Mouse (Mus musculus) heart, postnatal 10 days (tissue): ENCODE measurements at regions not wholly inside any gene's neighbourhood (a gene's known extent, or its start where the extent isn't known, plus 50 kb on each side); places are given as distances from the start of the nearest gene placed in this dataset.
A peak's percentile ranks its signal among the peaks of the same experiment; 100 is the strongest.

Experiments used
- DNase-seq, 2 experiments: peaks; one replicate each; pipeline ENCODE4 v3.0.0; 2021
- intact Hi-C: fragments of 180-260 bp; cut with DNase I; formaldehyde crosslinking; loops from one replicate; pipeline ENCODE4 v1.15.1; 2025

DNA sequence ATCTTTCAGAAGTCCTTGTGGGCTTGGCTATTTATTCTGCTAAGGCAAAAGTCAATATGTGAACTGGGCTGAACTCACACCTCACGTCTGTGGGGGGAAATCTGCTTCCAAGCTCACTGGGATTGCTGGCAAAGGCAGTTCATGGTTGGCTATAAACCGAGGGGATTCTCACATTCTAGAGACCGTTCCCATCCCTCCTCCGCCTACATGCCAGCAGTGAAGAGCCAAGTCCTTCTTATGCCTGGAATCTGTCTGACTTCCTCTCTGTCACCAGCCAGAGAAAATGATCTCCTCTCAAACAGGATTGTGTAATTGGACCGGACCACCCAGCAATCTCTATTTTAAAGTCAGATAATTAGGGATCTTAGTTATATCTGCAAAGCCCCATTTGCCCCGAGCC lies 212.4 kb upstream of the Daam1 start:
- intact Hi-C loops: no loop called here
- peak; percentile 53 to 54 for DNase-seq

DNA sequence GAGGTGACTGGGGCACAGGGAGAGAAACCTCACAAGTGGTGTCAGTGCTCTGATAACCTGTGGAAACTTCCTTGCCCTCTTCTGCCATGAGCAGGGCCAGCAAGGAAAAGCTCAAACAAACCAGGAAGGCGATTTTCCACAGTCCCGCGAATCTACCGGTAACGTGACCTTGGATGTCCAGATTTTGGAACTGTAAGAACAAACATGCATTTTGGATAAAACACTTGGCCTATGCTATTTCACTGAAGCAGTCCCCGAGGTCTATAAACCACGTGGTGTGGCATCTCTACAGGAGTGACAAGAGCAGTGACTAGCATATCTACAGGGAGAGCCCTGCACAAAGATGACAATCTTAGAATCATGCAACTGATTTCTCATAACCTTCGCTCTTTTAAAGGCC lies 211.9 kb upstream of the Daam1 start:
- intact Hi-C loops: no loop called here
- no peak for DNase-seq

DNA sequence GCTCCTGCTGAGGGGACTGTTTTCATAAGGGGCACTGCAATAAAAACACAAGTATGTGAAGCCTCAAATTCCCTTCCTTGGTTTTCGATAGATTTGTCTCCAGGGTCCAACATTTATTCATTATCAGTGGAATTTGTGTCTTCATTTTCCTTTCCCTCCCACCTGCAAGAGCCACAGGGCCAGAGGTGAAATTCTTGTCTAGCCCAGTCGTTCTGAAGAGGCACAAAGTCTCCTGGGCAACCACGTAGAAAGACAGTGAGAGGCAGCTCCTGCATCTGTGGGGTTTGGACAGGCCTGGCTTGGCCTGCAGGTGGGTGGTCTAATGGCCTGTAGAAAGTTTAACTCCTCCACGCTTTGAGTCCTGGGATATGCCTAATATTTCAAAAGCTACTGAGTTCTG lies 211.3 kb upstream of the Daam1 start:
- intact Hi-C loops: no loop called here
- DNase-seq: no peak

DNA sequence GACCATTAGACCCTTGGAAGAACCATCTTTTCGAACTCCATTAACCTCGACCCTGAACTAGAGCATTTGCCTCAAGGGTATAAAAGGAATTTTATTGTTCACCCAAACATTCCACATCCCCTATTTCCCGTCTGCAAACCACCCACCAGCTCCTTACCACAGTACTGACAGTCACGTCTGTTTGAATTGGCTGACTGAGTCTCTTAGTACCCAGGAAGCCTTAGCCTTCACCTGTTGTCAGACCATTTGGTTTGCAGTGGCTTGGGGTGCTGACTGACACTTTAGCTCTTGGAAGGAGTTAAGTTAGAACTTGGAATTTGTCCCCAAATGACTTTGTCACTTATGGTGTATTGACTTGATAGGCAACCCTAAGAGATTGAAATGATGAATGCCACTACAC lies 209.3 kb upstream of the Daam1 start:
- no peak for DNase-seq
- intact Hi-C loops: no loop called here

DNA sequence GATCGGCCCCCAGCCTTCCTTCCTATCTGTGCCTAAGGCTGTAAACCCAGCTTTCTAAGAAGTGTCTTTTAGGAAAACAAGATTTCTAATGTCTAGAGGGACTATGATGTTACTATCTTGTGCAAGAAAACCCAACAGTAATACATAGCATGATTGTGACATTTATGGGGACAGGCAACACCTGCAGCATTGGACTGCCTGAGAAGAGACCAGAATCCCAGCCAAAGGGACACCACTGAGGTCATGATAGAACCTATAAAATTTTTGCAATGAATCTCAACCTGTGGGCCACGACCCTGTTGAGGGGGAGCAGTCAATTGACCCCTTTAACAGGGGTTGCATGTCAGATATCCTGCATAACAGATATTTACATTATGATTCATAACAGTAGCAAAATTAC lies 208.1 kb upstream of the Daam1 start:
- intact Hi-C loops: no loop called here

DNA sequence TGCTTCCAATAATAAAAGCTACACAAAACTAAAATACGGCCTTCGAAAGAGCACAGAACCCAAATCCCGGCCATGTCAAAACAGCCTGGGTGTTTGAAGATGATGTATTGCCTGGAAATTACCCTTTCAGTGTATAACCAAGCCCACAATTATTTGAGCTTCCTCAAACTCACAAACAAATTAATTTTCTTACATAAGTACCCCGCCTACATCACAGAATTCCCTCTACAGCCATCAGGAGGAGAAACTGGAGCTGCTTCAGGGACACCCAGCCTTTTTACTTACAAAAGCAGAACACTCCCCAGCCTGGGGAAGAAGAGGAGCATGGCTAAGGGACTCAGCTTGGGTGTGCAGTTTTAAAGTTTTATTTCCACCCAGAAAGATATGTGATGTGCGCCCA lies 207.6 kb upstream of the Daam1 start:
- DNase-seq: no peak

More for the DNA sequence above, 208.1 kb upstream of the Daam1 start:
- no peak for DNase-seq

DNA sequence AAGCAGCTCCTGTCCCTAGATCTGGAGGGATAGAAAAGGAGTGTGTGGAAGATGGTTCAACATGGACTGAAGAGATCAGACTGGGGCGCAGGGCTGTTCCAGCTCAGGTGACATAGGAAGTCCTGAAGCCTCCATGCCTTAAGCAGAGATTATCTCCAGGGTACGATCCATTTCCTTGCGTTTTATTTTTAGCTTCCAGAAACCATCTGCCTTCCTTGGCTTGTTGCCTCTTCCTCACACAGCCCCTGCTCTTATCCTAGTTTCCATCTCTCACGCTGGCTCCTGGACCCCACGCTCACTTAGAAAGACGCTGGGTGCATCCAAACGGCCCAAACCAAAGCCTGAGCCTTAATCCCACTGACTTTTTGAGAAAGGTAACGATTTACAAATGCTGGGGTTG lies 206.8 kb upstream of the Daam1 start:
- no peak for DNase-seq
- intact Hi-C loops: no loop called here

More for the DNA sequence above, 207.6 kb upstream of the Daam1 start:
- intact Hi-C loops: no loop called here

- intact Hi-C loops: no loop called here
- no peak for DNase-seq
Measured at GRCm38 (mm10) chr12:71624676-71625075, 206.2 kb upstream of the Daam1 start.

- DNase-seq: no peak
- intact Hi-C loops: no loop called here
Measured at GRCm38 (mm10) chr12:71625115-71625514, 205.8 kb upstream of the Daam1 start.

DNA sequence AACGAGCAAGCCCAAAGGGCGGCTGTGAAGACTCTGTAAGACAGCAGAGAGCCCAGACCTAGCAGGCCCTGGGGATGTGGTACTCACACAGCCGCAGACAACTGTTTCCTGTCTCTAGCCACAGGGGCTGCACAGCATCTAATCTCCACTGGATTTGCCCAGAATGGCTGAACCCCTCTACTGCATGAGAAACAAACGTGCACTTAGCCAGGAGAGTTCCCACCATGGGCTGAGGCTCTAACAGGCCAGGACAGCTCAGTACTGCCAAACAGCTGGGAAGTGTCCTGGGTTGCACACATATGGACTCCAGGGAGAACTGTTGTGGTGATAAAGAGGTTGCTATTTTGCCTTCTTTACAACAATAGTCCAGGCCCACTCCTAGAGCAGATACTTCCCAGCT lies 204.1 kb upstream of the Daam1 start:
- intact Hi-C loops: no loop called here

DNA sequence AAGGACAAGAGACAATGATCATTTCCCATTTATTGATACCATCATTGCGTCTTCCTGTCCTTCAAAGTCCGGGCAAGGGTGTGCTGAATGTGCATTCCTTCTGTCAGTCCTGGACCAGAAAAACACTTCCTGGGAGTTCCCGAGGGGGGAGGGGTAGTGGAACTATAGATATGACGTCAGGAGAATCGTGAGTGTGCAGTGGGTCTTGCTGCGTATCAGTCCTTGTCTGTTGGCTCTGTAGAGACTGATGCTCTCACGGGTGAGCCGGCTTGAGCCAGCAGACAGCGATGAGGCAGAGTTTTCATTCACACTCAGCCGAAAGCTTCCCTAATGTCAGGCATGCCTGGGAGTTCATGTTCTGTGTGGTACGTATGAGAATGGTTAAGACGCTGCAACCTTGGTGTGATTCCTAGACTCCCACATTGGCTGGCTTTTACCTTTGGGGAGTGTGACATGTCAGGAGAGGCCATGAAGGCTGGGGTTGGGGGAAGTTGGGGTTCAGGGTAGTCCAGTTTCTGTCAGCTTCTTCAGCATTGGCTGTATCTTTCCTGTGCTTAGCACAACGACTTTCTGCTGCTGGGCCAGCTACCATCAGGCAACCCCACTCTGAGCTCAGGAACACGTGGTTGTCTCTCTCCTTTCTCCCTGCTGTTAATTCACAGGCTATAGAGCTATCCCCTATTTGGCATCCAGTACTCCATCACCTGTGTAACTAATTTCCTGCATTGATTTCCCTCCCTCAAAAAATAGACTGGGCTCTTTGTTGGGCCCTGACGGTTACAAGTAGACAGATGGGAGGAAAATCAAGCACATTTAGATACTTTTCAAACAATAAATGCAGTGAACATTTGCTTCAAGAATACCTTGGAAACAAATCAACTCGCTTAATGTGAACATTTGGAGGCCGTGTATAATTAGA lies 203.2 kb upstream of the Daam1 start:
- intact Hi-C loops: no loop called here
- peak; percentile 44 to 55 for DNase-seq

More for the DNA sequence above, 204.1 kb upstream of the Daam1 start:
- DNase-seq: peak; percentile 81

DNA sequence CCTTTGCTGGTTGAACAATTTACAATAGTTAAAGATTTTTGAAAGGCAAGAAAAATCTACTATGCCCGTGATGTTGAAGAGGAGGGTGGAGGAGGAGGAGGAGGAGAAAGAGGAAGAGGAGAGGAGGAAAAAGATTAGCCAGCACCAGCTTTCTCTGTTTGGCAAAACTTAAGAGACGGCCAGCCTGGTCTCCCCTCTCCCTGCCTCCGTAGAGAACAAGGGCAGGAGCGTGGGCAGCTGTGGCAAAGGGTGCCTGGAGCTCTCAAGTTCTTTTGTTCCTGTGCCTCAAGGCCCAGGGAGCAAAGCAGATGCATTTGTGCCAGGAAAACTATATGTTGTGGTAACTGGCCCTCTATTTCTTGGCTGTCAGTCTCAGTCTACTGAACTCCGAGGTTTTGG lies 202.5 kb upstream of the Daam1 start:
- intact Hi-C loops: no loop called here
- DNase-seq: no peak

DNA sequence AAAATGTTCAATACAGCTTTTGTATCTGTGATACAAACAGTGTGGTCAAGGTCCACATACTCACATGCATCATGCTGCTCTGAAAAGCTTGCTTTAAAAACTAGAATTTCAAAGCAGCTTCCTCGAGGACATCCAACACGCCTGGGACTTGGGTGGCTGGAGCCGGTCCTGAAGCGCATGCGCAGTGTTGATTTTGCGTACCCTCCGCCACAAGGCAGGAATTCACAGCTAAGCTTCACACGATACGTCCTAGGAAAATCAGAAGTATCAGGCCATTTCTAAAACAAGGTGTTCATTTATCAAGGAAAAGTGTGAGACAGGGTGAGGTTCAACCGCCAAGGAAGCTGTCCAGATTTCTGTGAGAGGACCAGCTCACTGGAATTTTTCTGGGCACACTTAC lies 202.1 kb upstream of the Daam1 start:
- intact Hi-C loops: no loop called here
- DNase-seq: no peak

GRCm38 (mm10) chr12:71630386-71630785 lies 200.5 kb upstream of the Daam1 start:
- intact Hi-C loops: no loop called here
- no peak for DNase-seq

DNA sequence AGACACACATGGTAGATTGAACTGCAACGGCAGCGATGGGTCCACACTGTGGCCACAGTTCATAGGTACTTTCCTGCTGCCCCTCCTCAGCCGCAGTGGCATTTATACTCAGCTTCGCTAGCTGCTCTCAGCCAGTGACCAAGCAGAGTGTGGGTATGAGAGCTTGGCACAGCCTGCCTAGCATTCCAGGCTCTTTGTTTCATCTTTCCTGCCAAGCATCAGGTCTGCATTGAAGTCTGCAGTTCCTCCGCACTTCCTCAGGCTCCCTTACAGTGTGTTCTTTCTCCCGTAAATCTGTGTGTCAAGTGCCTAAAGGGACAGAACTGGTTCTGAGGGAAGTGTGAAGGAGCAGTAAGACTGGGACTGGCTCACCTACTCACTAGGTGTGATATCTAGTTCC lies 194.6 kb upstream of the Daam1 start:
- DNase-seq: no peak
- intact Hi-C loops: no loop called here

- intact Hi-C loops: no loop called here
- no peak for DNase-seq
Measured at GRCm38 (mm10) chr12:71637248-71637647, 193.6 kb upstream of the Daam1 start.

- intact Hi-C loops: no loop called here
- no peak for DNase-seq
Measured at GRCm38 (mm10) chr12:71638246-71638645, 192.6 kb upstream of the Daam1 start.

DNA sequence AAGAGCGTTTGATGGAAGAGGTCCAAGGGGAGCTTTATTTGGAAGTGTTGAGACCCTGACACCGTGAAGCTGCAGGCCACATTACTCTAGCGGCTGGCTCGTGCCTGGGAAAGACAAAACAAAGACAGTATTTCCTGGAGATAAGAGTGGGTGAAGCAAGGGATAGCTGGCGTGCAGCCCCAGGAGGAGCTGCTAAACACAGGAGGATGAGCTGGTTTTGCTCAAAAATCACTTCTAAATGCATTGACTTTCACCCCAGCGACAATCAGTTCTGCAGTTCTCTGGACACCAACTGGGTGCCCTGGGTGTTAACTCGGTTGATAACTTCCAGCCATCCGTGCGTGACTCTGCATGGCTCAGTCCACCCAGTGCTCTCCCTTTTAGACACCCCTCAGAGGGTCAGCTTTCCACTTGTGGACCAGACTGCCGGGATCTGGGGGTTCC lies 190.8 kb upstream of the Daam1 start:
- DNase-seq: peak; percentile 67 to 68
- intact Hi-C loops: no loop called here

- DNase-seq: no peak
- intact Hi-C loops: no loop called here
Measured at GRCm38 (mm10) chr12:71641486-71641885, 189.4 kb upstream of the Daam1 start.

DNA sequence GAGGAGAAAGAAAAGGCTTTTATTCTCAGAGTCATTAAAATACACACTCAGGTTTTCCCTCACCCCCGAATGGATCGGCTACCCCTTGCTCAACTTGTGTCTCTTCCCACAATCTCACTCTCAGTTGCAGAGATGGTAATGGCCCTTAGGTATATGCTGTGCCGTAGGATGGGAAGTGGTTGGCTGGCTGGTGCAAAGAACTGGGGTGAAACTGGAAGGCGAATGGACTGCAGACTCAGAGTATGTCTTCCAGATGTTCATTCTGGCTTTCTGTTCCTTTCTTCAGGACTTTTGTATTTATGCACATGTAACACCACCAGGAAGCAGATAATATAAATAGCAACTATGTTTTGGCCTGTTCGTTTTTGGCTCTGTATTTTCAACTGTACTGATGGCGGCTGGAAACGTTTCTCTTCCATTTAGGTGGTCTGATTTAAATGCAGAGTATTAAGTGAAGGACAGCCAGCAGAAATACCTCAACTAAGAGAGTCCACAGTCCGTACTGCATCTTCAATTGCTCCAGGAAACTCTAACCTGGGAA lies 188.0 kb upstream of the Daam1 start:
- DNase-seq: no peak
- intact Hi-C loops: no loop called here

DNA sequence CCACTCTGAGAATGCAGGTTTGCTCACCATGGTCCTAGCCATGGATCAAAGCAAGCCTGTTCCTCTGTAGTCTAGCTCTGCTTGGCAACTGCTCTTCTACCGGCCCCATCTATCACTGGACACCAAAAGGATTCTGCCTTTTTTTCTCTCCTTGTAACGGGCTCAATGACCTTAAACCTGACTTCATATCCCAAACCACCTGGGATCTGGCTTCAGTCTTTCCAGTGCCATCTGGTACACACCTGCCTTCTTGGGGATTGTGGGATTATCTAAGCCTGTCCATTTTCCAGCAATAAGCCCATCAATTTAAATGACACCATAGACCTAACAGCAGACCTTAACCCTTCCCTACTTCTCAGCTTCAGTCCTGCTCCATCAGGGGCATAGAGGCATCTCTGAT lies 179.6 kb upstream of the Daam1 start:
- no peak for DNase-seq
- intact Hi-C loops: no loop called here

DNA sequence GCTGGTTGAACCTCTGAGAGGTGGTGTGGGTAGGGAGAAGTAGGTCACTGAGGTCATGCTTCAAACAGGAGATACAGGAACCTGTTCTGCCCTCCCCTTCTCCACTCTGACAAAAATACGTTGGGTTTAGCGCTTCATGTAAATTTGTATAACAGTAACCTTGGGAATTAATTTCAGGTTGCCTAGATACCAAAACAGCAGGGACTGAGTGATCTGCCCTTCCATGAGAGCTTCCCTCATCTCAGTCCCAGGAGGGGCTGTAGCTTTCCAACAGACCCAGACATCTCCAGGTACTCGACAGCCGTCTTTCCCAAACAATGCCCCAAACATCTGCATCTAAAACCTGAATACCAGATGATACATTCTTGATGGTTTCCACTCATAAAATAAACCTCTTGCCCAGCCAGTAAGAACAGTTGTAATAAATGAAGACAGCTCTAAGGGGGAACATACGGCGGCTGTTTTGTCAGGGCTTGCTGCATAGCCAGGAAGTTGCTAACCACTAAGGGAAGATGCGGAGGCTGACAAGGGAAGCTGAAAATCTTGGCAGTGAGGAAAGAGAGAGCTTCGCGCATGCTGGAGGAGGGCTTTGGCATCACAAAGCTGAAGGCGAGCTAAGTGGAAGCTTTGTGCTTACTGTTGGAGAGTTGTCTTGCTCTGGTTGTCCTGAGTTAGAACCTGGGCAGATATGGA lies 137.4 kb upstream of the Daam1 start:
- intact Hi-C loops: no loop called here
- DNase-seq: peak; percentile 36 to 51
